Mouse (Mus musculus): Measurements from ENCODE around the gene Neurod2.

Gene Neurod2

GRCm38 (mm10) chr11:98355732-98356299 is 26.4 kb upstream of the Neurod2 start:
- no peak for ATAC-seq (ENCODE audit: insufficient number of reproducible peaks, low FRiP score, low TSS enrichment)

GRCm38 (mm10) chr11:98354445-98354844 is 25.0 kb upstream of the Neurod2 start:
- ATAC-seq (ENCODE audit: insufficient number of reproducible peaks, low FRiP score, low TSS enrichment): no peak

GRCm38 (mm10) chr11:98353651-98354211 is 24.3 kb upstream of the Neurod2 start:
- ATAC-seq (ENCODE audit: insufficient number of reproducible peaks, low FRiP score, low TSS enrichment): no peak

- no peak for ATAC-seq (ENCODE audit: insufficient number of reproducible peaks, low FRiP score, low TSS enrichment)
Observed at GRCm38 (mm10) chr11:98352272-98352990, 23.0 kb upstream of the Neurod2 start.

GRCm38 (mm10) chr11:98349308-98349707 is 19.9 kb upstream of the Neurod2 start:
- no peak for ATAC-seq (ENCODE audit: insufficient number of reproducible peaks, low FRiP score, low TSS enrichment)

- peak; percentile 38; the same call in 1 of the 2 replicates for ATAC-seq (ENCODE audit: insufficient number of reproducible peaks, low FRiP score, low TSS enrichment)
Observed at GRCm38 (mm10) chr11:98348083-98348961, 18.9 kb upstream of the Neurod2 start, which contains the start of gene Ppp1r1b. Gene Ppp1r1b, plus strand, starts transcription at chr11:98348404.

GRCm38 (mm10) chr11:98347385-98348082 is 18.1 kb upstream of the Neurod2 start:
- no peak for ATAC-seq (ENCODE audit: insufficient number of reproducible peaks, low FRiP score, low TSS enrichment)

GRCm38 (mm10) chr11:98346168-98346567 is 16.7 kb upstream of the Neurod2 start:
- no peak for ATAC-seq (ENCODE audit: insufficient number of reproducible peaks, low FRiP score, low TSS enrichment)

- ATAC-seq (ENCODE audit: insufficient number of reproducible peaks, low FRiP score, low TSS enrichment): no peak
Observed at GRCm38 (mm10) chr11:98345253-98345652, 15.8 kb upstream of the Neurod2 start.

GRCm38 (mm10) chr11:98342000-98342945 is 12.8 kb upstream of the Neurod2 start:
- peak; percentile 18; the same call in 1 of the 2 replicates for ATAC-seq (ENCODE audit: insufficient number of reproducible peaks, low FRiP score, low TSS enrichment)

GRCm38 (mm10) chr11:98341174-98341573 is 11.7 kb upstream of the Neurod2 start:
- no peak for ATAC-seq (ENCODE audit: insufficient number of reproducible peaks, low FRiP score, low TSS enrichment)

- ATAC-seq (ENCODE audit: insufficient number of reproducible peaks, low FRiP score, low TSS enrichment): no peak
Observed at GRCm38 (mm10) chr11:98340597-98340996, 11.1 kb upstream of the Neurod2 start.

- ATAC-seq (ENCODE audit: insufficient number of reproducible peaks, low FRiP score, low TSS enrichment): no peak
Observed at GRCm38 (mm10) chr11:98339679-98340287, 10.3 kb upstream of the Neurod2 start.

GRCm38 (mm10) chr11:98339071-98339501 is 9.6 kb upstream of the Neurod2 start:
- no peak for ATAC-seq (ENCODE audit: insufficient number of reproducible peaks, low FRiP score, low TSS enrichment)

- ATAC-seq (ENCODE audit: insufficient number of reproducible peaks, low FRiP score, low TSS enrichment): no peak
Observed at GRCm38 (mm10) chr11:98338507-98338961, 9.1 kb upstream of the Neurod2 start.

GRCm38 (mm10) chr11:98336245-98337107 is 7.0 kb upstream of the Neurod2 start:
- ATAC-seq (ENCODE audit: insufficient number of reproducible peaks, low FRiP score, low TSS enrichment): no peak

- no peak for ATAC-seq (ENCODE audit: insufficient number of reproducible peaks, low FRiP score, low TSS enrichment)
Observed at GRCm38 (mm10) chr11:98335250-98335649, 5.8 kb upstream of the Neurod2 start.

All from cerebellum, adult (tissue).